Mouse (Mus musculus) CD4-positive naive resting alpha-beta T cell, adult 57 days (primary cell): ENCODE measurements around the gene Ppp6r2. TPM values are rescaled to one million over a fixed set of nuclear protein-coding genes. Genes with fewer than 3 reads are reported as not detected.

Experiments used
- total RNA-seq: library from RNA; stranded (reverse); gene quantifications from one replicate; pipeline ENCODE4 v1.2.4, GENCODE M21; 2023

Gene Ppp6r2
- 42.9 TPM for total RNA-seq

GRCm38 (mm10) chr15:89210915-89211715 lies at the start of gene Ppp6r2:
Gene Ppp6r2, plus strand, starts transcription at chr15:89211553.

GRCm38 (mm10) chr15:89180571-89181229 lies 30.7 kb upstream of the Ppp6r2 start, which contains the start of gene Plxnb2:
Gene Plxnb2, minus strand, starts transcription at chr15:89180788.

GRCm38 (mm10) chr15:89196313-89196706 lies 15.0 kb upstream of the Ppp6r2 start, which contains the start of gene Dennd6b:
Gene Dennd6b, minus strand, starts transcription at chr15:89196496.

GRCm38 (mm10) chr15:89315190-89315731 lies 103.9 kb downstream of the Ppp6r2 start, which contains the start of gene Sbf1:
Gene Sbf1, minus strand, starts transcription at chr15:89315311.

GRCm38 (mm10) chr15:89322670-89323522 lies 111.5 kb downstream of the Ppp6r2 start, which contains the start of gene Adm2:
Gene Adm2, plus strand, starts transcription at chr15:89322720.

GRCm38 (mm10) chr15:89334271-89334670 lies 122.9 kb downstream of the Ppp6r2 start, which contains the start of gene Miox:
Gene Miox, plus strand, starts transcription at chr15:89334398.

Other genes with a start within 250 kb of the Ppp6r2 start
- gene Mlc1, start 232.5 kb upstream of the Ppp6r2 start, total RNA-seq, result not detected
- not detected for gene Mov10l1, start 228.6 kb upstream of the Ppp6r2 start, total RNA-seq
- gene Panx2, start 151.8 kb upstream of the Ppp6r2 start, total RNA-seq, result not detected
- 45.4 TPM for gene Trabd, start 136.4 kb upstream of the Ppp6r2 start, total RNA-seq
- gene Selenoo, start 122.5 kb upstream of the Ppp6r2 start, total RNA-seq, result 25.5 TPM
- gene Tubgcp6, start 88.4 kb upstream of the Ppp6r2 start, total RNA-seq, result 39.6 TPM
- 24.8 TPM for gene Hdac10, start 82.9 kb upstream of the Ppp6r2 start, total RNA-seq
- 3.4 TPM for gene Mapk12, start 70.8 kb upstream of the Ppp6r2 start, total RNA-seq
- gene Mapk11, start 61.9 kb upstream of the Ppp6r2 start, total RNA-seq, result 29.8 TPM
- gene Plxnb2, start 30.8 kb upstream of the Ppp6r2 start, total RNA-seq, result 2.9 TPM
- 24.3 TPM for gene Dennd6b, start 15.1 kb upstream of the Ppp6r2 start, total RNA-seq
- 416 TPM for gene Sbf1, start 103.8 kb downstream of the Ppp6r2 start, total RNA-seq
- gene Adm2, start 111.2 kb downstream of the Ppp6r2 start, total RNA-seq, result not detected
- gene Miox, start 122.8 kb downstream of the Ppp6r2 start, total RNA-seq, result not detected
- gene Lmf2, start 144.1 kb downstream of the Ppp6r2 start, total RNA-seq, result 52.1 TPM
- 133 TPM for gene Ncaph2, start 144.2 kb downstream of the Ppp6r2 start, total RNA-seq
- gene Sco2, start 162.3 kb downstream of the Ppp6r2 start, total RNA-seq, result 18.3 TPM
- 0.50 TPM for gene Tymp, start 165.5 kb downstream of the Ppp6r2 start, total RNA-seq
- gene Odf3b, start 167.7 kb downstream of the Ppp6r2 start, total RNA-seq, result 1.7 TPM
- not detected for gene Klhdc7b, start 173.4 kb downstream of the Ppp6r2 start, total RNA-seq
- gene Syce3, start 198.9 kb downstream of the Ppp6r2 start, total RNA-seq, result not detected
- gene Cpt1b, start 214.3 kb downstream of the Ppp6r2 start, total RNA-seq, result 2.2 TPM
- gene C730034F03Rik, start 218.0 kb downstream of the Ppp6r2 start, total RNA-seq, result 9.0 TPM
- 2.9 TPM for gene Gm44502, start 218.1 kb downstream of the Ppp6r2 start, total RNA-seq
- gene Chkb, start 218.4 kb downstream of the Ppp6r2 start, total RNA-seq, result 194 TPM
- not detected for gene Mapk8ip2, start 242.4 kb downstream of the Ppp6r2 start, total RNA-seq